Mouse (Mus musculus) stomach, postnatal 0 days (tissue): Measurements from ENCODE around the gene Cd209f.

Source experiments
- CTCF ChIP-seq: IDR thresholded peaks from 2 replicates; pipeline ENCODE4 v1.5.1; 2016; ENCODE audit warnings: antibody characterized with exemption, low read depth, mild to moderate bottlenecking, moderate library complexity
- EP300 ChIP-seq: optimal IDR thresholded peaks from 2 replicates; pipeline ENCODE3; 2016; ENCODE audit warnings: antibody characterized with exemption

DNA sequence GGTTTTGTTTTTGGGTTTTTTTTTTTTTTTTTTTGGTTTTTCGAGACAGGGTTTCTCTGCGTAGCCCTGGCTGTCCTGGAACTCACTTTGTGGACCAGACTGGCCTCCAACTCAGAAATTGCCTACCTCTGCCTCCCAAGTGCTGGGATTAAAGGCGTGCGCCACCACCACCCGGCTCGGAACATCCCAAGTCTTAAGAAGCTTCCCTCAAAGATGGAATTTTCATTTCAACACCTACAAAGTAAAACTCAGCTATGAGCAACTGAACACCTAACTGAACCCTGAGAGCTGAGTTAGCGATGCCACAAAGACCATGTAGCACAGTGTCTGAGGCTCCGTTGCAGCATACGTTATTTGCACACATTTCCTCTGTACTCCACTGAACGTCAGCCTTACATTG is 28.2 kb upstream of the Cd209f start, which contains the start of gene Cd209g:
- TF ChIP-seq CTCF (no peak), EP300 (no peak)
